Mouse (Mus musculus) hindbrain, embryonic 10.5 days (tissue): ENCODE measurements around the gene Fam124b. TPM values are rescaled to one million over a fixed set of nuclear protein-coding genes. Genes with fewer than 3 reads are reported as not detected.

Experiments used
- DNase-seq: peaks from one replicate; pipeline ENCODE4 v3.0.0-alpha.2; 2017; ENCODE audit warnings: low spot score
- H3K27ac ChIP-seq: fragments of 300-500 bp; sonication (generic); 2 replicates; pipeline ENCODE4 v1.5.1; 2016; ENCODE audit warnings: mild to moderate bottlenecking, moderate library complexity
- H3K27me3 ChIP-seq: fragments of 300-500 bp; sonication (generic); 2 replicates; pipeline ENCODE4 v1.6.1; 2016; ENCODE audit warnings: mild to moderate bottlenecking; ENCODE audit not compliant: poor library complexity, insufficient read depth, severe bottlenecking
- H3K36me3 ChIP-seq: fragments of 300-500 bp; sonication (generic); 2 replicates; pipeline ENCODE4 v1.6.1; 2016; ENCODE audit warnings: mild to moderate bottlenecking, moderate library complexity
- H3K4me1 ChIP-seq: fragments of 300-500 bp; sonication (generic); replicated peaks from 2 replicates; pipeline ENCODE4 v1.6.1; 2016; ENCODE audit warnings: mild to moderate bottlenecking
- H3K4me3 ChIP-seq: fragments of 300-500 bp; sonication (generic); 2 replicates; pipeline ENCODE4 v1.5.1; 2016; ENCODE audit warnings: mild to moderate bottlenecking, moderate library complexity
- H3K9me3 ChIP-seq: fragments of 300-500 bp; sonication (generic); 2 replicates; pipeline ENCODE4 v1.6.1; 2016; ENCODE audit warnings: mild to moderate bottlenecking, moderate library complexity
- WGBS: fragments of 180-500 bp; shearing (Covaris S2); methylation state at CpG from one replicate; pipeline ENCODE4 v1.1.7; 2016; 5-methylcytosine and 5-hydroxymethylcytosine counted together
- polyA plus RNA-seq: library from polyadenylated mRNA; unstranded; fragments of >200 nt; fragmentation: Nextera tagmentation; extraction: Ambion mirVana; gene quantifications from 2 replicates; pipeline ENCODE4 v1.2.1, GENCODE M21; 2016

Fam124b gene
- polyA plus RNA-seq, result 0.17 and 0.27 TPM in 2 replicates

- 82% methylated on average over 6 of the region's 6 CpGs for WGBS
- H3K4me1 ChIP-seq, result 0 out of 2 replicates have a peak, but pooled peaks cover 3% of the 10 kb centered on the region
- peak; percentile 20 for DNase-seq
Observed at GRCm38 (mm10) chr1:80218268-80218667, at the start of gene Fam124b. Gene Fam124b, minus strand, starts transcription at chr1:80218473.

GRCm38 (mm10) chr1:80260443-80260842, 42.2 kb upstream of the Fam124b start:
- no peaks in the 10 kb centered on the region for H3K9me3 ChIP-seq
- DNase-seq, result no peak
- H3K27me3 ChIP-seq, result no peaks in the 10 kb centered on the region
- H3K4me3 ChIP-seq, result no peak overlapping the region
- peaks cover 10% of the 10 kb centered on the region for H3K36me3 ChIP-seq
- H3K27ac ChIP-seq, result no peak overlapping the region
- H3K4me1 ChIP-seq, result 0 out of 2 replicates have a peak, but pooled peaks cover 8% of the 10 kb centered on the region
- WGBS, result 82% methylated on average over 1 of the region's 1 CpGs

More at GRCm38 (mm10) chr1:80218268-80218667, at the start of gene Fam124b:
- Histone ChIP-seq H3K9me3 (no peaks in the 10 kb centered on the region), H3K36me3 (no peaks in the 10 kb centered on the region), H3K4me3 (no peak within 1 kb of the TSS), H3K27me3 (no peaks in the 10 kb centered on the region), H3K27ac (no peak within 1 kb of the TSS)

GRCm38 (mm10) chr1:80258632-80259031, 40.4 kb upstream of the Fam124b start:
- Histone ChIP-seq H3K4me3 (no peak overlapping the region), H3K4me1 (0 out of 2 replicates have a peak, but pooled peaks cover 8% of the 10 kb centered on the region), H3K9me3 (no peaks in the 10 kb centered on the region), H3K27ac (no peak overlapping the region), H3K36me3 (peaks cover 5% of the 10 kb centered on the region; the same call in 1 of the 2 replicates), H3K27me3 (no peaks in the 10 kb centered on the region)
- DNase-seq, result no peak
- WGBS, result 61% methylated on average over 4 of the region's 4 CpGs

- no peaks in the 10 kb centered on the region for H3K9me3 ChIP-seq
- no peaks in the 10 kb centered on the region for H3K36me3 ChIP-seq
- no peak overlapping the region for H3K4me3 ChIP-seq
Observed at GRCm38 (mm10) chr1:80253309-80253708, 35.0 kb upstream of the Fam124b start.

DNA sequence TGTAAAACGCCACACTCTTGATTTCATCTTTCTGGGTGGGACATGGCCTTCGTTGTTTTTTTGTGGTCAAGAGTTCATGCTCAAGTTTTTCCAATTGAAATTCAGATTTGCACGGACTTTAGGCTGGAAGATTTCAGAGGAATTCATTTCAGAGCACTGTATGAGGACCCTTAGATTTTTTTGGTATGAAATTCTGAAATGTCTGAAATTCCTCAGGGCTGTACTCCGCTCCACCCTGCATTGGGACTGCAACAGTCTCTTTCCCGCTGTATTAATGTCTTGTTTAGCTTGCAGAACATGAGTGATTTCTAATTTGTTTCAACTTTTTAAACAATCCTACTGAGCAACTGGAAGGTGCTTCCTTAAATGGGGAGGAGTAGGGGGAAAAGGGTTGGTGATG, 32.0 kb upstream of the Fam124b start:
- Histone ChIP-seq H3K4me1 (no peaks in the 10 kb centered on the region), H3K9me3 (no peaks in the 10 kb centered on the region), H3K4me3 (no peak overlapping the region), H3K27me3 (no peaks in the 10 kb centered on the region), H3K36me3 (no peaks in the 10 kb centered on the region), H3K27ac (no peak overlapping the region)
- WGBS, result 93% methylated on average over 5 of the region's 5 CpGs
- DNase-seq, result no peak

More at GRCm38 (mm10) chr1:80253309-80253708, 35.0 kb upstream of the Fam124b start:
- Histone ChIP-seq H3K27me3 (no peaks in the 10 kb centered on the region), H3K27ac (no peak overlapping the region), H3K4me1 (no peaks in the 10 kb centered on the region)
- DNase-seq, result no peak

GRCm38 (mm10) chr1:80247131-80247530, 28.9 kb upstream of the Fam124b start:
- no peaks in the 10 kb centered on the region for H3K9me3 ChIP-seq
- H3K4me3 ChIP-seq, result no peak overlapping the region
- no peak for DNase-seq
- H3K36me3 ChIP-seq, result no peaks in the 10 kb centered on the region
- no peak overlapping the region for H3K27ac ChIP-seq
- no peaks in the 10 kb centered on the region for H3K4me1 ChIP-seq
- no peaks in the 10 kb centered on the region for H3K27me3 ChIP-seq

DNA sequence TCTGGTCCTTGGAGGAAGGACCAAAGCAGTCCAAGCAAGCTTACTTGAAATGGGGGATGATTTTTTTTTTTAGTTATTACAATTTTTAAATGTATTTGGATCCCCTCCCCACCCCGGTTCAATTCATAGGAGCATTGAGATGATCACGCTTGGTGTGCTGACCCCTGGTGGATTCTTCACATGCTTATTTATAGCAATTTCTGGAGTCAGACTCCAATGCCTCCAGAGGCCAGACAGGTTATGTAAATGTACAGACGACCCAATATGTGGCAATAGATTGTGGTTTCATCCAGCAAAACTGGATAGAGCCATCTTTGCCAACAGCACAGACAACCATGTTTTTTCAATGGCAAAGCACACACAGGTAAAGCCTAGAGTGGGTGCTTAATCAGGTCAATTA, 25.9 kb upstream of the Fam124b start:
- Histone ChIP-seq H3K36me3 (no peaks in the 10 kb centered on the region), H3K9me3 (no peaks in the 10 kb centered on the region), H3K4me3 (no peak overlapping the region), H3K4me1 (peaks cover 13% of the 10 kb centered on the region), H3K27me3 (no peaks in the 10 kb centered on the region), H3K27ac (no peak overlapping the region)
- WGBS, result 72% methylated on average over 3 of the region's 3 CpGs
- no peak for DNase-seq

DNA sequence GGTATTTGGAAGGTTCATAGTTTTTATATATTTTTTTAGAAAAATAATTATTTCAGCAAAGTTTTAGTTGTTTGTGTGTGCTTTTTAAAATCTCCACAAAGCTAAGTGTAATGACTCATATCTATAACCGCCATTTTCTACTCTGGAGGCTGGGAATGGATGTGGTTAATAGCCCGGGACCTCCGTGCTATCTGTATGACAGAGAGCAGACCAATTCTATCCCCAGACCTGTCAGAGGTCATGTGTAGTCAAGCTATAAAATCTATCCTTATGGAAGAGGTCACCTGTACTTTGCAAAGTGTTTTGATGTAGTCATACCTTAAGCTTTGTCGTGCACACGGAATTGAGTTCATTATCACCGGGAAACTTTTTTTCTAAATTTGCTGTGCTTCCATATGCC, 23.3 kb upstream of the Fam124b start:
- 95% methylated on average over 6 of the region's 6 CpGs for WGBS
- Histone ChIP-seq H3K4me3 (no peak overlapping the region), H3K4me1 (peaks cover 26% of the 10 kb centered on the region), H3K9me3 (no peaks in the 10 kb centered on the region), H3K27me3 (no peaks in the 10 kb centered on the region), H3K27ac (no peak overlapping the region), H3K36me3 (no peaks in the 10 kb centered on the region)
- no peak for DNase-seq

GRCm38 (mm10) chr1:80240017-80240660, 21.9 kb upstream of the Fam124b start:
- Histone ChIP-seq H3K36me3 (no peaks in the 10 kb centered on the region), H3K9me3 (no peaks in the 10 kb centered on the region), H3K27ac (no peak overlapping the region), H3K27me3 (no peaks in the 10 kb centered on the region), H3K4me3 (no peak overlapping the region), H3K4me1 (peaks cover 35% of the 10 kb centered on the region)
- 24% methylated on average over 12 of the region's 12 CpGs for WGBS
- peak; percentile 35 for DNase-seq

GRCm38 (mm10) chr1:80239481-80239880, 21.2 kb upstream of the Fam124b start:
- DNase-seq, result no peak
- no peaks in the 10 kb centered on the region for H3K36me3 ChIP-seq
- no peaks in the 10 kb centered on the region for H3K9me3 ChIP-seq
- H3K27me3 ChIP-seq, result no peaks in the 10 kb centered on the region
- H3K27ac ChIP-seq, result 0 out of 2 replicates have a peak overlapping the region, but pooled peaks have one; percentile 35
- peaks cover 35% of the 10 kb centered on the region for H3K4me1 ChIP-seq
- no peak overlapping the region for H3K4me3 ChIP-seq
- WGBS, result 70% methylated on average over 11 of the region's 11 CpGs

DNA sequence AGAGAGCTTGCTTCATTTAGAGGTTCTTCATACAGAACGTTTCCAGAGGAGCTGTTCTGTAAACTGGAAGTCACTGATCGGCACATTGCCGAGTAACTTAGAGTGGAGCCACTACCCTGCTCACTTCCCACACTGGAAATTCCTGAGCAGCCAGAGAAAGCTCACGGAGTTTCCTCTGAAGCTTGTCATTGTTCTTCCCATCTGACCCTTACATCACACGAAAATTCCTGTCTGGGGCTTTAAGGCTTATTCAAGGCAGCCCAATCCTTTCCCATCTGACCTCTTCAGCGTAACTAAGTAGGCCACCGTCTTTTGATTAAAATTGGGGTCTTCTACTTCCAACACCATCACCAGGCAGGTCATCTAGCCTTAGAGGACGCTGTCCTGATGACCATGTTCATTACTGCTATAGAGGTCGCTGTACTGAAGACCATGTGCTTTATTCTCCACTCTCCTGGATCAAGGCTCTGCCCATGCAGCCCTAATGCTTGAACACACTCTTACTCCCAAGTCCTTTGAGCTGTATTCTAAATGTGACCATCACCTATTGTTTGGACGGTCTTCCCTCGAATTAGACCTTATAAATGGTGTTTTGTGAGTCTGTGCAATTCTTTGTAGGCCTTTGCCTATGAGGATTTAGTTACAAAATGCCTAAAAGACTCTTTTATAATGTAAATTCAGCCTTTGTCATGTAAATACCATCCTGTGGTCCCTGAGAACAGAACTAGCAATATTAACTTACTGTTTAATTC, 18.9 kb upstream of the Fam124b start:
- 51% methylated on average over 11 of the region's 11 CpGs for WGBS
- Histone ChIP-seq H3K27ac (no peak overlapping the region), H3K27me3 (no peaks in the 10 kb centered on the region), H3K4me3 (no peak overlapping the region), H3K36me3 (no peaks in the 10 kb centered on the region), H3K9me3 (no peaks in the 10 kb centered on the region), H3K4me1 (peaks cover 35% of the 10 kb centered on the region)
- no peak for DNase-seq

DNA sequence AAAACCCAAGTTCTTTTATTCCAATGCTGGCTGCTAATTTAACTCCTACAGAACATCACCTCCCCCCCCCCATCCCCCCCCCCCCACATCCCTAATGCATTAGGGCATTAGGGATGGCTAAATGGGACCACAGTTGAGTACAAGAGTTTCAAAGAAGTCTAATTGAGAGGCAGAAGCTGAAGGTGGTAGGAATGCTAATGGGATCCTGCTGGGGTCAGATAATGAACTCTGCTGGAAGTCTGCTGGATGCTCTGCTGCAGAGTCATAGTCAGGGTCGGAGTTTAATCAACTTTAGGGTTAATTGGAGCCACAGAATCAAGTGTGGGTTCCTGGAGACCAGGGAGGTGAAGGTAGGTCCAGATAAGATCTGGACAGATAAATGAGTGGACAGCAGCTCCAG, 17.9 kb upstream of the Fam124b start:
- 7% methylated on average over 1 of the region's 1 CpGs for WGBS
- no peak for DNase-seq

GRCm38 (mm10) chr1:80230612-80231011, 12.3 kb upstream of the Fam124b start:
- WGBS, result 67% methylated on average over 1 of the region's 1 CpGs
- Histone ChIP-seq H3K27ac (no peak overlapping the region), H3K9me3 (no peaks in the 10 kb centered on the region), H3K27me3 (no peaks in the 10 kb centered on the region), H3K36me3 (no peaks in the 10 kb centered on the region), H3K4me3 (no peak overlapping the region), H3K4me1 (0 out of 2 replicates have a peak, but pooled peaks cover 2% of the 10 kb centered on the region)
- DNase-seq, result no peak

More for the DNA sequence above, 17.9 kb upstream of the Fam124b start:
- Histone ChIP-seq H3K4me1 (peaks cover 35% of the 10 kb centered on the region), H3K27ac (no peak overlapping the region), H3K4me3 (no peak overlapping the region), H3K27me3 (no peaks in the 10 kb centered on the region), H3K36me3 (no peaks in the 10 kb centered on the region), H3K9me3 (no peaks in the 10 kb centered on the region)
